Mouse (Mus musculus): ENCODE data around the gene Ticam1.

Ticam1 gene

DNA sequence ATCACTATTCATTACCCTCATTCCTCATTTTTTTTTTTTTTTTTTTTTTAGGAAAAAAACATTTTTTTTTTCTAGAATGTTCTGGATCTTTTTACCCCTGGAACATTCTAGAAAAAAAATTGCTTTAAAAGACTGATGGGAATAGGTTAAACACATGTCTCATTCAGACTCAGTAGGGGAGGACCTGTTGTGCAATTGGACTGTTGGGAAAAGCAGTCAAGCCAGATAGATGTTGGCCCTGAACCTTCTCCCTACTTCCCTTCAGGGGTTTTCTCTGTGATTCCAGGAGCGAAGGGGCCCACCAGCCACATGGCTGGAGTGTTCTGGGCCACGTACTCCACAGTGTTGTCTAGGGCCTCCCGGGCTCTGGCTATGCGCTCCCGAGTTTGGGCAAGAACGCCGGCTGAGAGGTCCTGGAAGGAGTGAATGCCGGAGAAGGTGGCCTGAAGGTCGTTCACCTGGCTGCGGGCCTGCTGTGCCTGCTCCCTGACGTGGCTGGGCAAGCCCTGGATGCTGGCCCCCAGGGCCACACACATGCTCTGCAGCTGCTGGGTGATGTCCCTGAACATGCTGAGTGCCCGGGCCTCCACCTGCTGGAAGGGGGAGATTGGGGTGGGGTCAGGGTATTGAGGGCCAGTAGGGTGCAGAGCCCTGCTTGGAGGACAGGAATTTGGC lies 3.0 kb upstream of the Ticam1 start:
- Histone ChIP-seq H3K36me3 (ENCODE audit: control insufficient read depth, insufficient read depth, low read length, poor library complexity, severe bottlenecking) (no peaks in the 10 kb centered on the region), H3K27me3 (ENCODE audit: control insufficient read depth, insufficient read depth, low read length, poor library complexity, severe bottlenecking) (no peaks in the 10 kb centered on the region)
- DNase-seq (ENCODE audit: low read depth, low spot score): no peak

- Histone ChIP-seq H3K36me3 (ENCODE audit: control insufficient read depth, insufficient read depth, low read length, poor library complexity, severe bottlenecking) (no peaks in the 10 kb centered on the region), H3K27me3 (ENCODE audit: control insufficient read depth, insufficient read depth, low read length, poor library complexity, severe bottlenecking) (no peaks in the 10 kb centered on the region)
- DNase-seq (ENCODE audit: low read depth, low spot score): no peak
Observed at GRCm38 (mm10) chr17:56278340-56278739, 1.8 kb upstream of the Ticam1 start.

GRCm38 (mm10) chr17:56277567-56277893 lies 944 bp upstream of the Ticam1 start:
- H3K36me3 ChIP-seq (ENCODE audit: control insufficient read depth, insufficient read depth, low read length, poor library complexity, severe bottlenecking): no peaks in the 10 kb centered on the region
- DNase-seq (ENCODE audit: low read depth, low spot score): no peak
- no peaks in the 10 kb centered on the region for H3K27me3 ChIP-seq (ENCODE audit: control insufficient read depth, insufficient read depth, low read length, poor library complexity, severe bottlenecking)

GRCm38 (mm10) chr17:56275842-56276480 lies 625 bp downstream of the Ticam1 start:
- Histone ChIP-seq H3K36me3 (ENCODE audit: control insufficient read depth, insufficient read depth, low read length, poor library complexity, severe bottlenecking) (peaks cover 5% of the 10 kb centered on the region; the same call in 1 of the 2 replicates), H3K27me3 (ENCODE audit: control insufficient read depth, insufficient read depth, low read length, poor library complexity, severe bottlenecking) (no peaks in the 10 kb centered on the region)
- DNase-seq (ENCODE audit: low read depth, low spot score): no peak

- Histone ChIP-seq H3K27me3 (ENCODE audit: control insufficient read depth, insufficient read depth, low read length, poor library complexity, severe bottlenecking) (no peaks in the 10 kb centered on the region), H3K36me3 (ENCODE audit: control insufficient read depth, insufficient read depth, low read length, poor library complexity, severe bottlenecking) (peaks cover 5% of the 10 kb centered on the region)
- DNase-seq (ENCODE audit: low read depth, low spot score): no peak
Observed at GRCm38 (mm10) chr17:56273986-56274385, 2.6 kb downstream of the Ticam1 start.

DNA sequence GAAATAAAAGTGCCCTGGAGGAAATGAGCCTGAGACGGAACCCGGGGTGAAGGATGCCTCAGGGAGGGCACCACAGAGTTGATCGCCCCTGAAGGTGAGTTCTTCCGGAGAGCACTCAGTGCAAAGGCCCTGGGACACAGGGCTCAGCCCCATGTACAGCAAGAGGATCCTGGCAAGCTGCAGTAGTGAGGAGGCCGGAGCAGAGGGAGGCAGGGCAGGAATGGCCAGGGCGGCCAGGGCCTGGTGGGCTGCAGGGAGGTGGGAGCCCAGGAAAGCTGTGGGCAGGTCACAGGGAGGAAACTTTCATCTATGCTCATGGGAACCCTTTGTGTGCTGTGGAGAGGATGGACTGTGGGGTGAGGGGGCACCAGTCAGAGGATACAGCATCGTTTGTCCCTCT lies 3.1 kb downstream of the Ticam1 start:
- Histone ChIP-seq H3K27me3 (ENCODE audit: control insufficient read depth, insufficient read depth, low read length, poor library complexity, severe bottlenecking) (no peaks in the 10 kb centered on the region), H3K36me3 (ENCODE audit: control insufficient read depth, insufficient read depth, low read length, poor library complexity, severe bottlenecking) (peaks cover 5% of the 10 kb centered on the region)
- DNase-seq (ENCODE audit: low read depth, low spot score): no peak

DNA sequence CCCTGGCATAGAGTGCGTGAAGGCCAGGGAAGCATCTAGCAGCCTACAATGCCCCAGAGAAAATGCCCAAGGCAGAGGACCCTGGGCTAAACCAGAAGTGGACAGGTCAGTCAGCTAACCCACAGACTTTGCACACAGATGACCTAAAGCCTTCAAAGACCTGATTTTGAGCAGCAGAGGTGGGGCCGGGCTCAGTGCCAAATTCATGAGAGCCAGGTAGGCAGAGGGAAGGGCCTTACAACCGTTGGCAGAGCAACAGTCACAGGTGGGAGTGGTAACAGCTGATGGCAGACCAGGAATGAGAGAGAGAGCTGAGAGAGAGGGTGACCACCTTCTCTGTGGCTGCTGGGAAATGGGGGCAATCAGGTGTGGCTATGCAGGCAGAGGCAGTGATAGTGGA lies 3.9 kb downstream of the Ticam1 start:
- Histone ChIP-seq H3K27me3 (ENCODE audit: control insufficient read depth, insufficient read depth, low read length, poor library complexity, severe bottlenecking) (no peaks in the 10 kb centered on the region), H3K36me3 (ENCODE audit: control insufficient read depth, insufficient read depth, low read length, poor library complexity, severe bottlenecking) (peaks cover 5% of the 10 kb centered on the region)
- DNase-seq (ENCODE audit: low read depth, low spot score): no peak

GRCm38 (mm10) chr17:56271609-56272253 lies 4.9 kb downstream of the Ticam1 start:
- Histone ChIP-seq H3K36me3 (ENCODE audit: control insufficient read depth, insufficient read depth, low read length, poor library complexity, severe bottlenecking) (peaks cover 5% of the 10 kb centered on the region), H3K27me3 (ENCODE audit: control insufficient read depth, insufficient read depth, low read length, poor library complexity, severe bottlenecking) (no peaks in the 10 kb centered on the region)
- DNase-seq (ENCODE audit: low read depth, low spot score): no peak

DNA sequence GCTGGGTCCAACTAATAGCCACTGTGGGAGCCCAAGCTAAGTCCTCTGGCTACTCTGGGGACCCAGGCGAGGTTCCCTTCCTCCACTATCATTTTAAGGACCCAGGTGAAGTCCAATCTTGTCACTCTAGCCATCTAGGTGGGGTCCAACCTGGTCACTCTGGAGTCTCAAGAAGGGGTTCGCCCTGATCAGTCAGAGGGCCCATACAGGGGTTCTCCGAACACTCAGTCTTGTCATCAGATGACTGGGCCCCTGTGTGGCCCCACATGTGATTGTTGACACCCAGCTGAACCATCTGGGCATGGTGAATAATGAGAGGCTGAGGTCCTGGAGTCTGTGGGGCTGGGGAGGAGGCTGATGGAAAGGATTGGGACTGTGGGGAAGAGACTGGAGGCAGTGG lies 6.8 kb downstream of the Ticam1 start:
- DNase-seq (ENCODE audit: low read depth, low spot score): no peak
- no peaks in the 10 kb centered on the region for H3K27me3 ChIP-seq (ENCODE audit: control insufficient read depth, insufficient read depth, low read length, poor library complexity, severe bottlenecking)
- H3K36me3 ChIP-seq (ENCODE audit: control insufficient read depth, insufficient read depth, low read length, poor library complexity, severe bottlenecking): peaks cover 5% of the 10 kb centered on the region

GRCm38 (mm10) chr17:56269153-56269630 lies 7.4 kb downstream of the Ticam1 start:
- Histone ChIP-seq H3K36me3 (ENCODE audit: control insufficient read depth, insufficient read depth, low read length, poor library complexity, severe bottlenecking) (peaks cover 5% of the 10 kb centered on the region), H3K27me3 (ENCODE audit: control insufficient read depth, insufficient read depth, low read length, poor library complexity, severe bottlenecking) (no peaks in the 10 kb centered on the region)
- peak; percentile 87 for DNase-seq (ENCODE audit: low read depth, low spot score)

- peak; percentile 92 for DNase-seq (ENCODE audit: low read depth, low spot score)
- H3K27me3 ChIP-seq (ENCODE audit: control insufficient read depth, insufficient read depth, low read length, poor library complexity, severe bottlenecking): no peaks in the 10 kb centered on the region
- peaks cover 6% of the 10 kb centered on the region for H3K36me3 ChIP-seq (ENCODE audit: control insufficient read depth, insufficient read depth, low read length, poor library complexity, severe bottlenecking)
Observed at GRCm38 (mm10) chr17:56266271-56266670, 10.3 kb downstream of the Ticam1 start.

DNA sequence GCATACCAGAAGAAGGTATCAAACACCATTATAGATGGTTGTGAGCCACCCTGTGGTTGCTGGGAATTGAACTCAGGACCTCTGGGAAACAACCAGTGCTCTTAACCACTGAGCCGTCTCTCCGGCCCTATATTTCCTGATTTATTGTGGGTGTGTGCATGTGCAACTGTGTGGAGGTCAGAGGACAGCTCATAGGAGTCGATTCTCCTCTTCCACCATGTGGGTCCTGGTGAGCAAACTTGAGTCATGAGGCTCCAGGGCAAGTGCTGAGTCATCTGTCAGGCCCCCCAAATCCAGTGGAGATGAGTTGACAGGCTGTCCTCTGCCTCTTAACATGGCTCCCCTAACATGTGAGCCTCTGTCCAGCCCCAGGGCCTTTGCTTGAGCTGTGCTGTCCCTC lies 10.7 kb downstream of the Ticam1 start:
- Histone ChIP-seq H3K27me3 (ENCODE audit: control insufficient read depth, insufficient read depth, low read length, poor library complexity, severe bottlenecking) (no peaks in the 10 kb centered on the region), H3K36me3 (ENCODE audit: control insufficient read depth, insufficient read depth, low read length, poor library complexity, severe bottlenecking) (peaks cover 5% of the 10 kb centered on the region)
- DNase-seq (ENCODE audit: low read depth, low spot score): no peak

DNA sequence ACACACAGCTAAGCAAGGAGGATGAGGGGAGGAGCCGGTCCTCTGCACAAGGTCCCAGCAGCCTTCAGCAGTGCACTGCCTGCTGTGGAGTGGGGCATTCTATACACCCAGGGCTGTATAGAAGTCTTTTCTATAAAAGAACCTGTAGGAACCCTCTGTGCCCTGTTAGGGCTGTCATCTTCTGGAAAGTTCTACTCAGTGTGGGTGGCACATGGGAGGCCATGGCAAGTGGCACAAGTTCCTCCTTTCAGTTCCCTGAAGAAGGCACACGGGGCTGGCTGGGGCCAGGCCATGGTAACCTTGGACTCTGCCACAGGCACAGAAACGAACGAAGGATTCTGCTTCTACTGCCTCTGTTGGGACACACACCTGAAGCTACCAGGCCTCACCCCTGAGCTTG lies 11.6 kb downstream of the Ticam1 start:
- peak; percentile 88 for DNase-seq (ENCODE audit: low read depth, low spot score)
- Histone ChIP-seq H3K36me3 (ENCODE audit: control insufficient read depth, insufficient read depth, low read length, poor library complexity, severe bottlenecking) (peaks cover 5% of the 10 kb centered on the region), H3K27me3 (ENCODE audit: control insufficient read depth, insufficient read depth, low read length, poor library complexity, severe bottlenecking) (no peaks in the 10 kb centered on the region)

DNA sequence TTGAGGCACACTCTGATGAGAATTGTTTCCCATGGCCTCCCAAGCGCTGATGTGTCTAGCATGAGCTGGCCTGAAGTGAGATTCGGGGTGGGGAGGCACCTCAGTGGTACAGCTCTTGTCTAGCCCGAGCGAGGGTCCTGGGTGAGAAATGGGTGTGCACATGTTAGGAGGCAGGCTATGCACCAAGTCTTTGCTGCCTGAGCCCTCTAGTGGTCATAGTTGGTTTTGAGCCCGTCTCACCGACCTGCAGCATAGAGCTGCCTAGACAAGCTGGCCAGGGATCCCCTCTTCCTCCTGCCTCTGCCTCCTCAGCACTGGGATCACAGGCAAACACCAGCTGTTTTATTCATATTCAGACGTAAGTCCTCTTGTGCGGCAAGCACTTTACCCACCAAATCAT lies 12.6 kb downstream of the Ticam1 start:
- DNase-seq (ENCODE audit: low read depth, low spot score): peak; percentile 90
- H3K27me3 ChIP-seq (ENCODE audit: control insufficient read depth, insufficient read depth, low read length, poor library complexity, severe bottlenecking): no peaks in the 10 kb centered on the region
- H3K36me3 ChIP-seq (ENCODE audit: control insufficient read depth, insufficient read depth, low read length, poor library complexity, severe bottlenecking): peaks cover 5% of the 10 kb centered on the region

- H3K36me3 ChIP-seq (ENCODE audit: control insufficient read depth, insufficient read depth, low read length, poor library complexity, severe bottlenecking): peaks cover 5% of the 10 kb centered on the region
- no peak for DNase-seq (ENCODE audit: low read depth, low spot score)
- no peaks in the 10 kb centered on the region for H3K27me3 ChIP-seq (ENCODE audit: control insufficient read depth, insufficient read depth, low read length, poor library complexity, severe bottlenecking)
Observed at GRCm38 (mm10) chr17:56262645-56263094, 13.9 kb downstream of the Ticam1 start.

Measured in splenic B cell, adult 2 months (primary cell).